Mouse (Mus musculus) MEL (cell line): Measurements from ENCODE around the gene Anp32e. TPM values are rescaled to one million over a fixed set of nuclear protein-coding genes. Genes with fewer than 3 reads are reported as not detected.
"Not testable (repeated sequence)": the region's sequence is repeated elsewhere in the genome, so short reads cannot be mapped to it uniquely, and the experiment has no call there.

Source experiments
- DNase-seq: peaks from one replicate; pipeline ENCODE4 v3.0.0; 2011; ENCODE audit warnings: low read depth, low spot score
- H3K27ac ChIP-seq: 2 replicates; pipeline ENCODE4 v1.5.1; 2012; ENCODE audit warnings: low read depth, mild to moderate bottlenecking, control low read depth, low read length, moderate library complexity; ENCODE audit not compliant: control insufficient read depth
- H3K27me3 ChIP-seq, 2 experiments: fragments of 150-350 bp in 1 of 2; sonication (generic) in 1 of 2; 2 replicates each; pipeline ENCODE4 v1.6.1; 2012; ENCODE audit warnings: low read length in 2 of 2, mild to moderate bottlenecking in 2 of 2, improper control_type of control experiment in 1 of 2, moderate library complexity in 1 of 2; ENCODE audit not compliant: insufficient read depth in 2 of 2, control insufficient read depth in 1 of 2
- H3K36me3 ChIP-seq, 2 experiments: 2 replicates each; pipeline ENCODE4 v1.6.1; 2012 to 2014; ENCODE audit warnings: low read length in 2 of 2, improper control_type of control experiment in 1 of 2, inconsistent platforms in 1 of 2, mild to moderate bottlenecking in 1 of 2; ENCODE audit not compliant: insufficient read depth in 2 of 2, control insufficient read depth in 1 of 2
- H3K4me1 ChIP-seq, 2 experiments: fragments of 150-350 bp in 1 of 2; sonication (generic) in 1 of 2; 2 replicates each; pipeline ENCODE4 v1.6.1; 2012; ENCODE audit warnings: low read length in 2 of 2, improper control_type of control experiment in 1 of 2, mild to moderate bottlenecking in 1 of 2; ENCODE audit not compliant: insufficient read depth in 2 of 2, control insufficient read depth in 1 of 2
- H3K4me3 ChIP-seq, 2 experiments: fragments of 150-350 bp in 1 of 2; sonication (generic) in 1 of 2; 2 replicates each; pipeline ENCODE4 v1.5.1; 2012; ENCODE audit warnings: low read depth in 2 of 2, low read length in 2 of 2, mild to moderate bottlenecking in 2 of 2, moderate library complexity in 2 of 2, control low read depth in 1 of 2, improper control_type of control experiment in 1 of 2; ENCODE audit not compliant: control insufficient read depth in 1 of 2, insufficient read depth in 1 of 2
- H3K79me2 ChIP-seq: 2 replicates; pipeline ENCODE4 v1.6.1; 2012; ENCODE audit warnings: mild to moderate bottlenecking, low read length, moderate library complexity; ENCODE audit not compliant: control insufficient read depth, poor library complexity, insufficient read depth
- H3K9ac ChIP-seq: 2 replicates; pipeline ENCODE4 v1.6.1; 2012; ENCODE audit warnings: low read depth, mild to moderate bottlenecking, control low read depth, low read length, moderate library complexity; ENCODE audit not compliant: control insufficient read depth, poor library complexity, severe bottlenecking
- H3K9me3 ChIP-seq: fragments of 150-350 bp; sonication (generic); replicated peaks from 2 replicates; pipeline ENCODE4 v1.6.1; 2012; ENCODE audit warnings: mild to moderate bottlenecking, low read length, improper control_type of control experiment, moderate library complexity; ENCODE audit not compliant: insufficient read depth
- BHLHE40 ChIP-seq: IDR thresholded peaks from 2 replicates; pipeline ENCODE4 v1.6.1; 2012; ENCODE audit warnings: low read depth, mild to moderate bottlenecking, inconsistent platforms, low read length, improper control_type of control experiment, borderline replicate concordance
- CHD1 ChIP-seq: IDR thresholded peaks from 2 replicates; pipeline ENCODE4 v1.6.1; 2012; ENCODE audit warnings: low read depth, mild to moderate bottlenecking, inconsistent platforms, low read length, improper control_type of control experiment
- CHD2 ChIP-seq: IDR thresholded peaks from 2 replicates; pipeline ENCODE4 v1.6.1; 2011; ENCODE audit warnings: low read length, improper control_type of control experiment
- E2F4 ChIP-seq: IDR thresholded peaks from 2 replicates; pipeline ENCODE4 v1.6.1; 2011; ENCODE audit warnings: low read depth, low read length, improper control_type of control experiment, borderline replicate concordance
- ELF1 ChIP-seq: IDR thresholded peaks from 2 replicates; pipeline ENCODE4 v1.6.1; 2014; ENCODE audit warnings: low read depth, mild to moderate bottlenecking, inconsistent platforms, low read length, improper control_type of control experiment, moderate library complexity
- EP300 ChIP-seq, 2 experiments: IDR thresholded peaks; 2 replicates each; pipeline ENCODE4 v1.6.1; 2011; ENCODE audit warnings: improper control_type of control experiment in 2 of 2, low read length in 2 of 2, low read depth in 1 of 2, mild to moderate bottlenecking in 1 of 2
- ETS1 ChIP-seq: IDR thresholded peaks from 2 replicates; pipeline ENCODE4 v1.6.1; 2012; ENCODE audit warnings: low read depth, mild to moderate bottlenecking, inconsistent platforms, low read length, improper control_type of control experiment, moderate library complexity
- GABPA ChIP-seq: IDR thresholded peaks from 2 replicates; pipeline ENCODE4 v1.6.1; 2012; ENCODE audit warnings: low read depth, mild to moderate bottlenecking, inconsistent platforms, low read length, improper control_type of control experiment, moderate library complexity
- GATA1 ChIP-seq: IDR thresholded peaks from 2 replicates; pipeline ENCODE4 v1.6.1; 2011; ENCODE audit warnings: low read depth, low read length, improper control_type of control experiment
- HCFC1 ChIP-seq: IDR thresholded peaks from 2 replicates; pipeline ENCODE4 v1.6.1; 2012; ENCODE audit warnings: low read depth, mild to moderate bottlenecking, inconsistent platforms, low read length, improper control_type of control experiment, moderate library complexity
- MAZ ChIP-seq: IDR thresholded peaks from 2 replicates; pipeline ENCODE4 v1.6.1; 2012; ENCODE audit warnings: low read depth, mild to moderate bottlenecking, inconsistent platforms, low read length, improper control_type of control experiment
- MXI1 ChIP-seq: IDR thresholded peaks from 2 replicates; pipeline ENCODE4 v1.6.1; 2011; ENCODE audit warnings: mild to moderate bottlenecking, low read depth, low read length, improper control_type of control experiment
- MYB ChIP-seq: IDR thresholded peaks from 2 replicates; pipeline ENCODE4 v1.6.1; 2011; ENCODE audit warnings: mild to moderate bottlenecking, low read depth, low read length, improper control_type of control experiment
- POLR2AphosphoS2 ChIP-seq: IDR thresholded peaks from 2 replicates; pipeline ENCODE4 v1.6.1; 2011; ENCODE audit warnings: low read length, improper control_type of control experiment
- RAD21 ChIP-seq: IDR thresholded peaks from 2 replicates; pipeline ENCODE4 v1.6.1; 2011; ENCODE audit warnings: mild to moderate bottlenecking, low read depth, low read length, improper control_type of control experiment
- RCOR1 ChIP-seq: IDR thresholded peaks from 2 replicates; pipeline ENCODE4 v1.6.1; 2012; ENCODE audit warnings: low read depth, mild to moderate bottlenecking, inconsistent platforms, low read length, improper control_type of control experiment
- SIN3A ChIP-seq: IDR thresholded peaks from 2 replicates; pipeline ENCODE4 v1.6.1; 2012; ENCODE audit warnings: low read length, improper control_type of control experiment, inconsistent platforms
- SMC3 ChIP-seq: IDR thresholded peaks from 2 replicates; pipeline ENCODE4 v1.6.1; 2011; ENCODE audit warnings: low read depth, low read length, improper control_type of control experiment
- TAL1 ChIP-seq: IDR thresholded peaks from 2 replicates; pipeline ENCODE4 v1.6.1; 2012; ENCODE audit warnings: mild to moderate bottlenecking, inconsistent platforms, low read length, moderate library complexity, mixed read lengths
- TBP ChIP-seq: IDR thresholded peaks from 2 replicates; pipeline ENCODE4 v1.8.0; 2011; ENCODE audit warnings: low read depth, low read length, improper control_type of control experiment
- TCF12 ChIP-seq: IDR thresholded peaks from 2 replicates; pipeline ENCODE4 v1.6.1; 2014; ENCODE audit warnings: low read depth, mild to moderate bottlenecking, inconsistent platforms, low read length, improper control_type of control experiment, moderate library complexity
- USF1 ChIP-seq: IDR thresholded peaks from 2 replicates; pipeline ENCODE4 v1.6.1; 2014; ENCODE audit warnings: low read depth, mild to moderate bottlenecking, inconsistent platforms, low read length, improper control_type of control experiment, moderate library complexity
- ZC3H11A ChIP-seq: IDR thresholded peaks from 2 replicates; pipeline ENCODE4 v1.6.1; 2012; ENCODE audit warnings: low read depth, mild to moderate bottlenecking, inconsistent platforms, low read length, improper control_type of control experiment
- ZMIZ1 ChIP-seq: IDR thresholded peaks from 2 replicates; pipeline ENCODE4 v1.6.1; 2012; ENCODE audit warnings: low read depth, mild to moderate bottlenecking, inconsistent platforms, low read length, improper control_type of control experiment, moderate library complexity
- ZNF384 ChIP-seq: IDR thresholded peaks from 2 replicates; pipeline ENCODE4 v1.6.1; 2012; ENCODE audit warnings: low read depth, mild to moderate bottlenecking, inconsistent platforms, low read length, improper control_type of control experiment
- polyA plus RNA-seq, 2 experiments: library from polyadenylated mRNA; stranded (reverse) in 1 of 2; unstranded in 1 of 2; fragments of >175 nt in 1 of 2; fragments of >200 nt in 1 of 2; gene quantifications; 2 replicates each; pipeline versions ENCODE4 v1.2.1 to v1.2.4; 2012; ENCODE audit warnings: low replicate concordance in 2 of 2, low read depth in 1 of 2; ENCODE audit not compliant: insufficient read length in 2 of 2, insufficient read depth in 1 of 2, missing spikeins in 1 of 2
- total RNA-seq: library from RNA; depleted of rRNA; stranded (reverse); fragments of 300-350 nt; gene quantifications from 2 replicates; pipeline ENCODE4 v1.2.3, GENCODE M21; 2012

Gene Anp32e
- total and polyA plus RNA-seq, 3 experiments: 159 to 748 (median 412) TPM

DNA sequence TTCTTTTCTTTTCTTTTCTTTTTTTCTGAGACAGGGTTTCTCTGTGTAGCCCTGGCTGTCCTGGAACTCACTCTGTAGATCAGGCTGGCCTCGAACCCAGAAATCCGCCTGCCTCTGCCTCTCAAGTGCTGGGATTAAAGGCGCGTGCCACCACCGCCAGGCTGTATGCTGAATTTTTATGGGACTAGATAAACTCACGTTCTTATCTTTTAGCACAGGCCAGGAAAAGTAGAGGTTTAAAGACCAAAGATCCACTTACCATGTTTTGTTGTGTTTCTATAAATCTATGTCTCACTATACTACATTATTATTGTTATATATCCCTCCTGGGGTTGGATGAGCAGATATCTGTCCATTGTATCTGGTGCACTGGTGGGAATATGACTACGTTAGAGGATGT is 5.6 kb upstream of the Anp32e start:
- not testable (repeated sequence) for H3K27me3 ChIP-seq, H3K9me3 ChIP-seq, H3K79me2 ChIP-seq, DNase-seq, H3K9ac ChIP-seq, H3K27ac ChIP-seq, H3K4me3 ChIP-seq
- peaks cover 15% of the 10 kb centered on the region in 2 experiments for H3K4me1 ChIP-seq
- TF ChIP-seq BHLHE40 (peak; percentile 62; the same call in 1 of the 2 replicates), RCOR1 (peak; percentile 60; the same call in 1 of the 2 replicates), TCF12 (0 out of 2 replicates have a peak, but pooled peaks have one; percentile 32), SIN3A (peak; percentile 30; the same call in 1 of the 2 replicates), CHD1 (0 out of 2 replicates have a peak, but pooled peaks have one; percentile 60), GATA1 (peak; percentile 30), EP300 (IDR thresholded peaks at IDR 0.05; ENCODE audit: low read depth in 1 of 2, low read length in 2 of 2) (peak in 1 of 2 experiments; percentile 27; a peak in 2 of 4 replicates)
- peaks cover 0 to 24% of the 10 kb centered on the region in 2 experiments; a peak in 2 of 4 replicates for H3K36me3 ChIP-seq

DNA sequence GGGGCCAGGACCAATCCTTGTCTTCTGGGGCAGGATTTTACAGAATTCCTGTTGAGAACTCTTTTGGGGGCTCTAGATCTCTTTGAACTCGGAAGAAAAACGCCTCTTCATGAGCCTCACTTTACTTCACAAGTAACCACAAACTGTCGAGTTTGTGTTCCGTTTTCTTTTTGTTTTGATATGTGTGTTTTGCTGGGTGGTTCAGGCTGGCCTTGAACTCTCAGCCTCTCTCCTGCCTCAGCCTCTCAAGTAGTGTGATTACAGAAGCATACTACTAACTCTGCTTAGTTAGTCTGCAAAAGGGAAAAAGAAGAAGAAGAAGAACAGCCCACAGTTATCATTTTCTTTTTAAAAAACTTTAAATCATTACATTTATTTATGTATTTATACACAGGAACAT is 4.9 kb upstream of the Anp32e start:
- H3K27me3 ChIP-seq: no peaks in the 10 kb centered on the region
- TF ChIP-seq TAL1: no peak
- no peak for TF ChIP-seq MAZ
- TF ChIP-seq SMC3: peak; percentile 2; the same call in 1 of the 2 replicates
- no peak for TF ChIP-seq RAD21
- TF ChIP-seq EP300 (IDR thresholded peaks at IDR 0.05; ENCODE audit: low read depth in 1 of 2, low read length in 2 of 2): 0 out of 4 replicates have a peak, but pooled peaks of 1 of the 2 experiments have one; percentile 17
- TF ChIP-seq, all 39 proteins: peak for 2
- Histone ChIP-seq H3K4me1 (peaks cover 15 to 16% of the 10 kb centered on the region in 2 experiments), H3K27ac (no peak overlapping the region), H3K36me3 (peaks cover 0 to 24% of the 10 kb centered on the region in 2 experiments; a peak in 2 of 4 replicates), H3K4me3 (no peak overlapping the region), H3K9me3 (no peaks in the 10 kb centered on the region), H3K9ac (no peak overlapping the region), H3K79me2 (peaks cover under 1% of the 10 kb centered on the region)
- DNase-seq: peak; percentile 51

DNA sequence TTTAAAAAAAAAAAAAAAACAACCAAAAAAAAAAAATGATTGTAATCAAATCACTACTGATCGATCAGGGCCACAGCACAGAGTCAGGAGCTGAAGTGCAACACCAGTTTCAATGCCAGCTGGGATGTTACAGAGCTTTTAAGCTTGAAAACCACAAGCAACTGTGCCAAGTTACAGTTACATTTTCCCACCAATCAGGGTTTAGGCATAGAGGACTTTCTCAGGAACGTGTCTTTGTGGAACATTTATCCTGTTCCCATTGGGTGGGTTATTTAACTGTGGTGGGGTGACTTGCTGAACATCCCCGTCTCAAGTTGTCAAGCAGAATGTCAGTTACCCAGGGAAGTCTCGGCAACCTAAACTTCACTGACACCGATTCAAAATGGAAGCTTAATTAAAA is 4.0 kb upstream of the Anp32e start:
- Histone ChIP-seq H3K4me3 (peak overlapping the region in 1 of 2 experiments; percentile 14; a peak in 1 of 4 replicates), H3K36me3 (peaks cover 0 to 24% of the 10 kb centered on the region in 2 experiments; a peak in 2 of 4 replicates), H3K27me3 (no peaks in the 10 kb centered on the region), H3K9me3 (no peaks in the 10 kb centered on the region), H3K9ac (no peak overlapping the region), H3K4me1 (peaks cover 15 to 16% of the 10 kb centered on the region in 2 experiments), H3K27ac (no peak overlapping the region), H3K79me2 (peaks cover 10% of the 10 kb centered on the region)
- peak; percentile 53 for DNase-seq
- TF ChIP-seq CHD2 (no peak), GABPA (no peak), HCFC1 (no peak), TAL1 (no peak), E2F4 (no peak), MYB (peak; percentile 35; the same call in 1 of the 2 replicates), POLR2AphosphoS2 (no peak), BHLHE40 (no peak), ELF1 (no peak), ZMIZ1 (no peak), TBP (no peak), USF1 (no peak), ZC3H11A (no peak), RCOR1 (peak; percentile 32; the same call in 1 of the 2 replicates), RAD21 (no peak), EP300 (IDR thresholded peaks at IDR 0.05; ENCODE audit: low read depth in 1 of 2, low read length in 2 of 2) (no peak), ZNF384 (peak; percentile 54), ETS1 (0 out of 2 replicates have a peak, but pooled peaks have one; percentile 14), MXI1 (no peak), GATA1 (no peak)
